Mouse (Mus musculus) bone marrow macrophage, adult 2 months (primary cell): Measurements from ENCODE around the gene Zfp985. TPM values are rescaled to one million over a fixed set of nuclear protein-coding genes. Genes with fewer than 3 reads are reported as not detected.
"Not testable (repeated sequence)": the region's sequence is repeated elsewhere in the genome, so short reads cannot be mapped to it uniquely, and the experiment has no call there.

Experiments
- H3K27ac ChIP-seq: 2 replicates; pipeline ENCODE4 v1.5.1; 2012; ENCODE audit warnings: low read depth, low read length; ENCODE audit not compliant: insufficient read depth
- H3K4me1 ChIP-seq: 2 replicates; pipeline ENCODE4 v1.6.1; 2012; ENCODE audit warnings: low read length; ENCODE audit not compliant: control insufficient read depth, insufficient read depth
- H3K4me3 ChIP-seq: 2 replicates; pipeline ENCODE4 v1.5.1; 2012; ENCODE audit warnings: mild to moderate bottlenecking, low read length, moderate library complexity; ENCODE audit not compliant: insufficient read depth
- CTCF ChIP-seq: IDR thresholded peaks from 2 replicates; pipeline ENCODE4 v1.5.1; 2012; ENCODE audit warnings: low read depth, mild to moderate bottlenecking, low read length, moderate library complexity
- POLR2A ChIP-seq: IDR thresholded peaks from 2 replicates; pipeline ENCODE4 v1.6.1; 2012; ENCODE audit warnings: mild to moderate bottlenecking, low read depth, low read length, borderline replicate concordance
- polyA plus RNA-seq: library from polyadenylated mRNA; stranded (reverse); fragments of >200 nt; gene quantifications from 2 replicates; pipeline ENCODE4 v1.2.4, GENCODE M21; 2012; ENCODE audit not compliant: missing spikeins, insufficient read depth, insufficient read length

Zfp985 gene
- polyA plus RNA-seq, 1 experiment: 1.4 TPM

DNA sequence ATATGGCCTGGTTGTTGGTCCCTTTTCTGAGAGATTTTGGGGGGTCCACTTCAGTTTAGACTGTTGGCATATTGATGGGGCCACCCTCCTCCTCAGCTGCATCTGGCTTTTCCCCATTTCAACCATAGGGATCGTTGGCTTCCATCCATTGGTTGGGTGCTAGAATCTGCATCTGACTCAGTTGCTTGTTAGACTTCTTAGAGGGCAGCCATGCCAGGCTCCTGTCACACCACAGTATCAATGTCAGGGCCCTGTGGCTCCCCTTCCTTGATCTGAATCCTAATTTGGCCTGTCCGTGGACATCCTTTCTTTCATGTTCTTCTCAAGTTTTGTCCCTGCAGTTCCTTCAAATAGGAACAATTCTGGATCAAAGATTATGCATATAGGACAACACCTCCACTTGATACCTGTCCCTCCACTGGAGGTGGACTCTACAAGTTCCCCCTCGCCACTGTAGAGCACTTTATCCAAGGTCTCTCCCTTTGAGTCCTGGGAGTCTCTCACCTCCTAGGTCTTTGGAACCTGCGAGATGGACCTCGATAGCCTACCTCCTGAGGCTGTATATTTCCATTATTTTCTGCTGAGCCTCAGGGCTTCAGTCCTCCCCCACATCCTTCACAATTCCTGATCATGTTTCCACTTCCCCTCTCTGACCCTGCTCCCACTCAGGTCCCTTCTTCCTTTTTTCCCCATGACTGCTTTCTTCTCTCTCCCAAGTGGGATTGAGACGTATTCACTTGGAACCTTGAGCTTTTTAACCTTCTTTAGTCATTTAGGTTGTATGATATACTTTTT, 12.5 kb downstream of the Zfp985 start:
- H3K4me1 ChIP-seq: no peaks in the 10 kb centered on the region
- TF ChIP-seq CTCF: no peak
- TF ChIP-seq POLR2A: no peak
- H3K27ac ChIP-seq: no peak overlapping the region
- no peak overlapping the region for H3K4me3 ChIP-seq

DNA sequence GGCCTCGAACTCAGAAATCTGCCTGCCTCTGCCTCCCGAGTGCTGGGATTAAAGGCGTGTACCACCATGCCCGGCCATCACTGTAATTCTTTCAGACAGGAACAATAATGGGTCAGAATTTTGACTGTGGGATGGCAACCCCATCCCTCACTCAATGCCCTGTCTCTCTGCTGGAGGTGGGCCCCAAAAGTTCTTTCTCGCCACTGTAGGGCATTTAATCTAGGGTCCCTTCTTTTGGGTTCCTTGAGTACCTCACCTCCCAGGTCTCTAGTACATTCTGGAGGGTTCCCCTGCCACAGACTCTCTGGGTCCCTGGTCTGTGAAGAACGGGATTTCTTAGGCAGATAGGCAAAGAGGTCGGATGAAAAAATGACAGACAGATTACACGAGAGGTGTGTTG, 18.1 kb downstream of the Zfp985 start:
- H3K4me1 ChIP-seq, H3K27ac ChIP-seq, H3K4me3 ChIP-seq: not testable (repeated sequence)

DNA sequence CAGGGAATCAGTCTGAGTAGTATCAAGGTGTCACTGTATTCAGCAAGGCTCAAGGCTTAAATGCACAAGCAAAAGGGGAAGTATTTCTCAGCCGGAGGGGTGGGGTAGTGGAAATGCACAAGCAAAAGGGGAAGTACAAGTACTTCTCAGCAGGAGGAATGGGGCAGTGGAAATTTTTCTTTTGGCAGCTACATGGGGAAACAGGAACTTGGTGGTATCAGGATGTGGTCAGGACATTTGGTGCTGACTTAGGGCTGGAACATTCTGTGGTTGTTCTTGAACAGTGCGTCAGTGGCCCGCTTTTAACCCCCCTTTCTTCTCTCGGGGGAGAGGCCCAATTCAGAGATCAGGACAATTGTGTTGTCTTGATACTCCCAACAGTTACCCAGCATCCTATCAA, 26.3 kb downstream of the Zfp985 start:
- H3K27ac ChIP-seq, H3K4me3 ChIP-seq, H3K4me1 ChIP-seq: not testable (repeated sequence)

DNA sequence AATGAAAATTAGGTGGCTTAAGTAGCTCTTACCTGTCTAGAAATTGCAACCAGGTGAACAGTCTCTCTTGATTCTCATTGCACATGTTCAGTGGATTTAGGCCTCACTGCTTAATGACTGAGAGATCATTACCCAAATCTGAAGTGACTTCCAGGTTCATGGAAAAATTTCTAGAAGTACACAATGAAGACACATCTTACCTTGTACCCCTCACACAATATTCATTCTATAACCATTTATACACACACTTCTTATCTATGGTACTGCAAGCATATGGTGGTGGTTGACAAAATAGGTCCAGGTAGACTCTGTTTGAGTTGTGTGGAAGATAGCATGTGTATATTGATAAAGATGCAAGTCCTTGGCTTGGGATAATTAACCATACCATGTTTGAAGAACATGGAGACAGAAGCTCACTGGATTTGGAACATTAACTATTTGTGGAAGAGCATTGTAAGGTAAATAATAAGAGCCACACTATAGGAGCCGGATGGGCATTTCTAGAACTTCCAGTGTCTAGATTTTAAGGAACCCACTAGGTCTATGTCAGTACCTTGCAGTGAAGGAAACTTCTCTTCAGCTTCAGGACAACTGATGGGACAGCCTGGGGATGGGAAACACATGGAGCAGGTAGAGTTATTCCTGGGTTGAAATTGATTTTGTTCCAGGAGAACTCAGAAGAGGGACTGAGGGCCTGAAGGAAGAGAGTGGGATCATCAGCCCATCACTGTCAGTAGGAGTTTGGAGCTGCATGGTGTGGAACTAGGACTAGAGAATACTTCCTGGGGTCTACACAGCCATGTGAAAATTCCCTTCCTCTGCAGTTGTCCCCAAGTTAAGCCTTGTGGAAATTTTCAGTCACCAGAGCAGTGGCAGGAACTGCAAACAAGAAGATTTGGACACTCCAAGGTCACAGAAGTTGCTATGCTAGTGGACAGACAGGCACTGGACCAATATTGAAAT, 33.7 kb downstream of the Zfp985 start:
- Histone ChIP-seq H3K4me1 (no peaks in the 10 kb centered on the region), H3K4me3 (no peak overlapping the region), H3K27ac (no peak overlapping the region)
- TF ChIP-seq CTCF: no peak
- TF ChIP-seq POLR2A: no peak

DNA sequence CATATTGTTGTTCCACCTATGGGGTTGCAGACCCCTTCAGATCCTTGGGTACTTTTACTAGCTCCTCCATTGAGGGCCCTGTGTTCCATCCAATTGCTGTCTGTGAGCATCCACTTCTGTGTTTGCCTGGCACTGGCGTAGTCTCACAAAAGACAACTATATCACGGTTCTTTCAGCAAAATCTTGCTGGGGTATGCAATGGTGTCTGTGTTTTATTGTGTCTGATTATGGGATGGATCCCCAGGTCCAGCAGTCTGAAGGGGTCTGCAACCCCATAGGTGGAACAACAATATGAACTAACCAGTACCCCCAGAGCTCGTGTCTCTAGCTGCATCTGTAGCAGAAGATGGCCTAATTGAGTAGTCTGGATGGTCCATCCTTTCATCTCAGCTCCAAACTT, 41.6 kb downstream of the Zfp985 start:
- not testable (repeated sequence) for H3K4me1 ChIP-seq, H3K4me3 ChIP-seq, H3K27ac ChIP-seq

DNA sequence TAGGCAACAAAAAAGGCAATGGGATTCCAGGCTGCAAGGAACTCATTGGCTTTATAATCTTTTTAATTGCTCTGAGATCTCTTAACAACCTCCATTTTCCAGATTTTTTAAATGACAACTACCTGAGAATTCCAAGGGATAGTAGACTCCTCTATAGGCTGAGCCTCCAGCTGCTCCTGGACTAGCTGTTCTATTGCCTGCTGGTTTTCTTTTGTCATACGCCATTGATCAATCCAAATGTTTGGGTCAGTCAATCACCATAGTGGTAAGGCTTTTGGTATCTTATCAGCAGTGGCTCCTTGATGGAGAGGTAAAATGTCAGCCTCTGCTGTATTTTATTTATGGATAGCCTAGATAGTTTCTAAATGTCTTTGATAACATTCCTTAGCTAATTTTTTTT, 44.6 kb downstream of the Zfp985 start:
- no peak overlapping the region for H3K4me3 ChIP-seq
- H3K4me1 ChIP-seq: no peaks in the 10 kb centered on the region
- no peak overlapping the region for H3K27ac ChIP-seq
- TF ChIP-seq POLR2A (no peak), CTCF (no peak)

DNA sequence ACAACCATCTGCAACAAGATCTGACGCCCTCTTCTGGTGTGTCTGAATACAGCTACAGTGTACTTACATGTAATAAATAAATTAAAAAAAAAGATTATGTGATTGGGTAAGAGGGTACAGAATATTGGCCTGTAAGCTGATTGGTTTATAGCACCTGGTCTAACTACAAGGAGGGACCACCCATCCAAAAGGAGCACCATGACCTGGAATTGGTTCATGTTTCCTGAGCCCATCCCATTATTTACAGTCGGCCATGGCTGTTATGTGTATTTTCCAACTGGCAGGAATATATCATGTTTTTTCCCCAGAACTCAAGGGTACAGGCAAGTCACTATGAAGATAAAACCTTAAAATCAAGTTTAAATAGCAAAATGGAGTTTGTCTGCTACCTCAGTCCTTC, 45.8 kb downstream of the Zfp985 start:
- Histone ChIP-seq H3K4me3 (no peak overlapping the region), H3K27ac (no peak overlapping the region), H3K4me1 (no peaks in the 10 kb centered on the region)
- TF ChIP-seq CTCF (no peak), POLR2A (no peak)

DNA sequence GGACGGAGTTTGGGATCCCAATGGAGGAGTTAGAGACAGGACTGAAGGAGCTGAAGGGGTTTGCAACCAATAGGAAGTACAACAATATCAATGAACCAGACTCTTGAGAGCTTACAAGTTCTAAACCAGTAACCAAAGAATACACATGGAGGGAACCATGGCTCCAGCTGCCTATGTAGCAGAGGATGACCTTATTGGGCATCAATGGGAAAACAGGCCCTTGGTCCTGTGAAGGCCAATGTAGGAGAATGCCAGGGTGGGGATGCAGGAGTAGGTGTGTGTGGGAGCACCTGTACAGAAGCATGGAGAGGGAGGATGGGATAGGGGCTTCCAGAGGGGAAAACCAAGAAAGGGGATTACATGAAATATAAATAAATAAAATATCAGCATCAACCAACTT, 48.8 kb downstream of the Zfp985 start:
- Histone ChIP-seq H3K4me1 (no peaks in the 10 kb centered on the region), H3K4me3 (no peak overlapping the region), H3K27ac (no peak overlapping the region)
- no peak for TF ChIP-seq POLR2A
- TF ChIP-seq CTCF: no peak

DNA sequence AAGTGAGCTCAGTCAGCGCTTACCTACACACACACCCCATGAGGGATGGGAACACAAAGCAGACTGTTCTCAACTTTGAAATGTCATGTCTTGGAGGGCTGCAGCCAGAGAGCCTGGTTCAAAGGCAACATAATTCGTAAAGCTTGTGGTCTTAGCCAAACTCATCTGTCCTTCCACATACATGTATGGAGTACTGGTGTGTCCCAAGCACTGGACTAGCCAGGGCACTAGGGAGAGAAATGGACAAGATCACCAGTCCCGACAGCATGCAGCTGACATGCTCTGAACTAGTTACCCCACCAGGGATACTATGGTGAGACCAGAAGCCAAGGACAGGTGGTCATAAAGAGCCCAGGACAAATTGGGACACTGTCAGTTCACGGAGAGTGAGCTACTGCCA, 50.7 kb downstream of the Zfp985 start:
- Histone ChIP-seq H3K4me1 (no peaks in the 10 kb centered on the region), H3K27ac (no peak overlapping the region), H3K4me3 (no peak overlapping the region)
- TF ChIP-seq CTCF (no peak), POLR2A (no peak)

DNA sequence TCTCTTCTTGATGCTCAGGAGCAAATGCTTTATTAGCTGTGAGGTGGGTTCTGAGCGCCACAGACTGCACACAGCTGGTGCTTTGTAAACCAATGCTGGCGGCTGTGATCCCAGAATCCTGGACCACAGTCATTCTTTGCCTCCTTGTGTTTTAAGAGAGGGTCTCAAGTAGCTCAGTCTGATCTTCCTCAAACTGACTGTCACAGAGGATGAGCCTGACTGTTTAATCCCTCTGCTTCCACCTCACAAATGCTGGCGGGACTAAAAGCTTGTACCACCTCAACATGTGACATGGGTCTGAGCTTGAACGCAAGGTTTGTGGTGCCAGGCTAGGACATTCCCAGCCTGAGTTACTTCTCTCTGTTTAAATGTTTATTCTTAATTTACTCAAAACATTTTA, 52.4 kb downstream of the Zfp985 start:
- TF ChIP-seq POLR2A (no peak), CTCF (no peak)

DNA sequence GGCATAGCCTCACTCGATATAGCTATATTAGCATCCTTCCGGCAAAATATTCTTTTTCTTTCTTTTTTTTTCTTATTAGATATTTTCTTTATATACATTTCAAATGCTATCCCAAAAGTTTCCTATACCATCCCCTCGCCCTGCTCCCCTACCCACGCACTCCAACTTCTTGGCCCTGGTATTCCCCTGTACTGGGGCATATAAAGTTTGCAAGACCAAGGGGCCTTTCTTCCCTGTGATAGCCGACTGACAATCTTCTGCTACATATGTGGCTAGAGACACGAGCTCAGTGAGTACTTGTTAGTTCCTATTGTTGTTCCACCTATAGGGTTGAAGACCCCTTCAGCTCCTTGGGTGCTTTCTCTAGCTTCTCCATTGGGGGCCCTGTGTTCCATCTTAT, 53.4 kb downstream of the Zfp985 start:
- not testable (repeated sequence) for H3K27ac ChIP-seq, H3K4me3 ChIP-seq, H3K4me1 ChIP-seq

More for the DNA sequence above, 52.4 kb downstream of the Zfp985 start:
- H3K4me1 ChIP-seq: no peaks in the 10 kb centered on the region
- H3K4me3 ChIP-seq: no peak overlapping the region
- no peak overlapping the region for H3K27ac ChIP-seq

DNA sequence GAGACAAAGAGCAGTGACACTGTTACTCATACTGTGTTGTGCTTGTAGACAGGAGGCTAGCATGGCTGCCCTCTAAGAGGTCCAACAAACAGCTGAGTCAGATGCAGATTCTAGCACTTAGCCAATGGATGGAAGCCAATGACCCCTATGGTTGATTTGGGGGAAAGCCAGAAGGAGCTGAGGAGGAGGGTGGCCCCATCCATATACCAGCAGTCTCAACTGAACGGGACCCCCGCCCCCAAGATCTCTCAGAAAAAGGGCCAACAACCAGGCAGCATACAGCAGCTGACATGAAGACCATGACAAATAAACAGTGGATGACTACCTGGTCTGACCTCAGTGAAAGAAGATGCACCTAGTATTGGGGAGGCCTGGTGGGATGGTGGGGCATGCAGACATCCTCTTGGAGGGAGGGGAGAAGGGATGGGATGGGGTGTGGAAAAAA, 80.8 kb downstream of the Zfp985 start:
- H3K4me1 ChIP-seq, H3K4me3 ChIP-seq, H3K27ac ChIP-seq: not testable (repeated sequence)
